Mouse (Mus musculus): ENCODE measurements around the gene Ubl7. TPM values are rescaled to one million over a fixed set of nuclear protein-coding genes. Genes with fewer than 3 reads are reported as not detected.

Gene Ubl7
- polyA plus RNA-seq, 1 experiment from 2014 or later: 177 TPM

- 79% methylated on average over 14 of the region's 14 CpGs for WGBS
- H3K9ac ChIP-seq (ENCODE audit: low read depth, low read length): no peak overlapping the region
- ATAC-seq: no peak
- no peaks in the 10 kb centered on the region; the same call in 1 of the 2 replicates for H3K4me1 ChIP-seq (ENCODE audit: control insufficient read depth, insufficient read depth, low read depth, low read length)
- H3K9me3 ChIP-seq (ENCODE audit: control insufficient read depth, low read length): no peaks in the 10 kb centered on the region
- no peak overlapping the region for H3K27ac ChIP-seq (ENCODE audit: low read depth, low read length)
- H3K4me3 ChIP-seq (ENCODE audit: low read length): no peak overlapping the region
- H3K27me3 ChIP-seq (replicated peaks; ENCODE audit: control insufficient read depth, insufficient read depth, low read length): no peaks in the 10 kb centered on the region
- H3K4me2 ChIP-seq (ENCODE audit: low read length): no peak overlapping the region
- 0 out of 2 replicates have a peak, but pooled peaks cover 1% of the 10 kb centered on the region for H3K36me3 ChIP-seq (ENCODE audit: control insufficient read depth, insufficient read depth, low read length)
Measured at GRCm38 (mm10) chr9:57967237-57967960, 56.6 kb downstream of the Ubl7 start.

GRCm38 (mm10) chr9:57968166-57968771, 57.5 kb downstream of the Ubl7 start:
- Histone ChIP-seq H3K27ac (ENCODE audit: low read depth, low read length) (no peak overlapping the region), H3K9ac (ENCODE audit: low read depth, low read length) (no peak overlapping the region), H3K9me3 (ENCODE audit: control insufficient read depth, low read length) (no peaks in the 10 kb centered on the region), H3K4me1 (ENCODE audit: control insufficient read depth, insufficient read depth, low read depth, low read length) (no peaks in the 10 kb centered on the region; the same call in 1 of the 2 replicates), H3K36me3 (ENCODE audit: control insufficient read depth, insufficient read depth, low read length) (no peaks in the 10 kb centered on the region), H3K4me2 (ENCODE audit: low read length) (no peak overlapping the region), H3K27me3 (replicated peaks; ENCODE audit: control insufficient read depth, insufficient read depth, low read length) (no peaks in the 10 kb centered on the region), H3K4me3 (ENCODE audit: low read length) (no peak overlapping the region)
- 86% methylated on average over 9 of the region's 9 CpGs for WGBS
- no peak for ATAC-seq

DNA sequence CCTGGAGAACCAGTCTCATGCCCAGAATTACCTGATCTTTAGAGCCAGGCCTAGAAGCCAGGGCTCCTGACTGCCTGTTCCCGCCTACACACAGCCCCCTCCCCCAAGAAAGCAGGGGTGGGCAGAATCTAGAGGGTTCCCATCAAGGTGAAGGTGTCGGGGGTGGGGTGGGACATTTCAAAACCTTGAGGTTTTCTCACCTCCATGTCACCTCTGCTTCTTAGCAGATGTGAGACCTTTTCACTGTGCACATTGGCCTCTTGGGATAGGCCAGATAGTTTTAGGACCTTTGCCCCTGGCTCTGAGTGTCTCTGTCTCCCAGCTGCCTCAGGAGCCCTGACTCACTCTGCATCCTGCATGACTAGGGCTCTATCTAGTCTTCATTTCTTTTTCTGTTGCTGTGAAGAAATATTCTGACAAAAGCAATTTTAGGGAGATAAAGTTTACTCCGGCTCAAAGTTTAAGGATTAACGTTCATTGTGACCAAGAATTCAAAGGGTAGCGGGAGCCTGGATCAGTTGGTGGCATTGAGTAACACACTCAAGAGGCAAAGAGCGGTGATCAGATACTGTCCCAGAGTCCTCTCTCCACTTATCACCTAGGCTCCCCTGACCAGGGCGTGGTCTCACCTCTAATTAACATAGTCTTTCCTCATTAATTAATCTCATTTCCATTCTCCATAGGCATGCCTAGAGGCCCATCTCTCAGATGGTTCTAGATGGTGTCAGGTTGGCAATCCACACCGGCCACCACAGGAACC, 58.2 kb downstream of the Ubl7 start:
- ATAC-seq: no peak
- no peak overlapping the region for H3K9ac ChIP-seq (ENCODE audit: low read depth, low read length)
- H3K4me3 ChIP-seq (ENCODE audit: low read length): no peak overlapping the region
- 95% methylated on average over 8 of the region's 8 CpGs for WGBS
- no peaks in the 10 kb centered on the region for H3K9me3 ChIP-seq (ENCODE audit: control insufficient read depth, low read length)
- H3K27ac ChIP-seq (ENCODE audit: low read depth, low read length): no peak overlapping the region
- H3K4me2 ChIP-seq (ENCODE audit: low read length): no peak overlapping the region
- no peaks in the 10 kb centered on the region for H3K36me3 ChIP-seq (ENCODE audit: control insufficient read depth, insufficient read depth, low read length)
- no peaks in the 10 kb centered on the region; the same call in 1 of the 2 replicates for H3K4me1 ChIP-seq (ENCODE audit: control insufficient read depth, insufficient read depth, low read depth, low read length)
- H3K27me3 ChIP-seq (replicated peaks; ENCODE audit: control insufficient read depth, insufficient read depth, low read length): no peaks in the 10 kb centered on the region

- 77% methylated on average over 11 of the region's 11 CpGs for WGBS
- no peaks in the 10 kb centered on the region for H3K4me1 ChIP-seq (ENCODE audit: control insufficient read depth, insufficient read depth, low read depth, low read length)
- H3K4me2 ChIP-seq (ENCODE audit: low read length): no peak overlapping the region
- no peak overlapping the region for H3K4me3 ChIP-seq (ENCODE audit: low read length)
- no peaks in the 10 kb centered on the region for H3K9me3 ChIP-seq (ENCODE audit: control insufficient read depth, low read length)
- no peaks in the 10 kb centered on the region for H3K27me3 ChIP-seq (replicated peaks; ENCODE audit: control insufficient read depth, insufficient read depth, low read length)
- H3K9ac ChIP-seq (ENCODE audit: low read depth, low read length): no peak overlapping the region
- H3K27ac ChIP-seq (ENCODE audit: low read depth, low read length): no peak overlapping the region
- H3K36me3 ChIP-seq (ENCODE audit: control insufficient read depth, insufficient read depth, low read length): no peaks in the 10 kb centered on the region
- ATAC-seq: no peak
Measured at GRCm38 (mm10) chr9:57969736-57970495, 59.1 kb downstream of the Ubl7 start.

DNA sequence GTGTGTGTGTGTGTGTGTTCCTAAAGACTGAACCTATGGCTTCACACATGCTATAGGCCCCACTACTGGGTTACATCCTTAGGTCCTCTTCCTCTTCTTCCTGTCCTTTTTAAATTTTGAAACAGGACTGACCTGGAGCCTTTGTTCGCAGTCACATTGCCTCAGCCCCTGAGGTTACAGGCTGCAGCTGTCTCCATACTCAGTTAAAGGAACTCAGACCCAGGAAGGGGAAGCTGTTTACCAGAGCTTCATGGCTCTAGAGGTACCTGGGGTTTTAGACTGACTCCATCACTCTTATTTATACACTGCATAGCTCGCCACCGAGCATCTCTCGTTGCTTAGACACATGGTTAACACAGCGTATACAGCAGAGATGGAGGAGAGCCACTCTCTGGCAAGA, 60.6 kb downstream of the Ubl7 start:
- WGBS: 93% methylated on average over 5 of the region's 5 CpGs
- H3K4me2 ChIP-seq (ENCODE audit: low read length): no peak overlapping the region
- H3K27me3 ChIP-seq (replicated peaks; ENCODE audit: control insufficient read depth, insufficient read depth, low read length): no peaks in the 10 kb centered on the region
- H3K9ac ChIP-seq (ENCODE audit: low read depth, low read length): no peak overlapping the region
- no peaks in the 10 kb centered on the region for H3K36me3 ChIP-seq (ENCODE audit: control insufficient read depth, insufficient read depth, low read length)
- no peak overlapping the region for H3K27ac ChIP-seq (ENCODE audit: low read depth, low read length)
- no peak overlapping the region for H3K4me3 ChIP-seq (ENCODE audit: low read length)
- no peaks in the 10 kb centered on the region for H3K9me3 ChIP-seq (ENCODE audit: control insufficient read depth, low read length)
- H3K4me1 ChIP-seq (ENCODE audit: control insufficient read depth, insufficient read depth, low read depth, low read length): no peaks in the 10 kb centered on the region
- no peak for ATAC-seq

DNA sequence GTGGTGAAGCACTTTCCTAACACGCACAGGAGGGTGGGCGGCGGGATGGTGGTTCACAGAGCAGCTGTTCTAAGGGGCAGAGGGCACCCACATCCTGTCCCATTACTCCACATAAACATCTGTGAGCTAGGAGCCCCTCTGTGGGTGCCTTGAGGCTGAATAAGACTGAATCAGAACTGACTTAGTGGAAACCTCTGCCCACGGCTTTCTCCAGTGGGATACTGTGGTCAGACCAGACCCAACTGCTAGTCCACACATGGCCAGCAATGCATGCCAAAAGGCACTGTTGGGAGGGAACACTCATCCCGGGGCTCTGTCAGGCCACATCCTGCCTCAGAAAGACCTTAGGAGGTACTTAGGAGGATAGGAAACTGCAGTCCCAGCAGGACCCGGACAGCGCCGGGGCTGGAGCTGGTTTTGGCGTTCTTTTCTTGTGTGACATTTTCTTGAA, 61.4 kb downstream of the Ubl7 start:
- H3K27me3 ChIP-seq (replicated peaks; ENCODE audit: control insufficient read depth, insufficient read depth, low read length): no peaks in the 10 kb centered on the region
- WGBS: 68% methylated on average over 9 of the region's 9 CpGs
- H3K4me2 ChIP-seq (ENCODE audit: low read length): no peak overlapping the region
- H3K9me3 ChIP-seq (ENCODE audit: control insufficient read depth, low read length): no peaks in the 10 kb centered on the region
- no peak overlapping the region; the same call in 1 of the 2 replicates for H3K9ac ChIP-seq (ENCODE audit: low read depth, low read length)
- no peaks in the 10 kb centered on the region for H3K36me3 ChIP-seq (ENCODE audit: control insufficient read depth, insufficient read depth, low read length)
- no peak overlapping the region for H3K4me3 ChIP-seq (ENCODE audit: low read length)
- no peaks in the 10 kb centered on the region for H3K4me1 ChIP-seq (ENCODE audit: control insufficient read depth, insufficient read depth, low read depth, low read length)
- no peak for ATAC-seq
- H3K27ac ChIP-seq (ENCODE audit: low read depth, low read length): no peak overlapping the region

- Histone ChIP-seq H3K27me3 (replicated peaks; ENCODE audit: control insufficient read depth, insufficient read depth, low read length) (no peaks in the 10 kb centered on the region), H3K27ac (ENCODE audit: low read depth, low read length) (no peak overlapping the region), H3K9me3 (ENCODE audit: control insufficient read depth, low read length) (no peaks in the 10 kb centered on the region), H3K4me3 (ENCODE audit: low read length) (no peak overlapping the region), H3K4me1 (ENCODE audit: control insufficient read depth, insufficient read depth, low read depth, low read length) (no peaks in the 10 kb centered on the region), H3K36me3 (ENCODE audit: control insufficient read depth, insufficient read depth, low read length) (no peaks in the 10 kb centered on the region), H3K4me2 (ENCODE audit: low read length) (no peak overlapping the region), H3K9ac (ENCODE audit: low read depth, low read length) (no peak overlapping the region)
- 63% methylated on average over 9 of the region's 9 CpGs for WGBS
- no peak for ATAC-seq
Measured at GRCm38 (mm10) chr9:57972776-57973439, 62.1 kb downstream of the Ubl7 start.

- ATAC-seq: no peak
- Histone ChIP-seq H3K9me3 (ENCODE audit: control insufficient read depth, low read length) (no peaks in the 10 kb centered on the region), H3K4me2 (ENCODE audit: low read length) (no peak overlapping the region), H3K4me1 (ENCODE audit: control insufficient read depth, insufficient read depth, low read depth, low read length) (no peaks in the 10 kb centered on the region), H3K4me3 (ENCODE audit: low read length) (no peak overlapping the region), H3K9ac (ENCODE audit: low read depth, low read length) (no peak overlapping the region), H3K27ac (ENCODE audit: low read depth, low read length) (no peak overlapping the region), H3K36me3 (ENCODE audit: control insufficient read depth, insufficient read depth, low read length) (no peaks in the 10 kb centered on the region), H3K27me3 (replicated peaks; ENCODE audit: control insufficient read depth, insufficient read depth, low read length) (no peaks in the 10 kb centered on the region)
- 79% methylated on average over 6 of the region's 6 CpGs for WGBS
Measured at GRCm38 (mm10) chr9:57973440-57974066, 62.8 kb downstream of the Ubl7 start.

All from hindbrain, embryonic 16.5 days (tissue).